Mouse (Mus musculus): ENCODE measurements around the gene Hipk1. TPM values are rescaled to one million over a fixed set of nuclear protein-coding genes. Genes with fewer than 3 reads are reported as not detected.
A peak's percentile ranks its signal among the peaks of the same experiment; 100 is the strongest.

Gene Hipk1
- polyA plus RNA-seq, 1 experiment from 2014 or later, result 8.3 TPM

DNA sequence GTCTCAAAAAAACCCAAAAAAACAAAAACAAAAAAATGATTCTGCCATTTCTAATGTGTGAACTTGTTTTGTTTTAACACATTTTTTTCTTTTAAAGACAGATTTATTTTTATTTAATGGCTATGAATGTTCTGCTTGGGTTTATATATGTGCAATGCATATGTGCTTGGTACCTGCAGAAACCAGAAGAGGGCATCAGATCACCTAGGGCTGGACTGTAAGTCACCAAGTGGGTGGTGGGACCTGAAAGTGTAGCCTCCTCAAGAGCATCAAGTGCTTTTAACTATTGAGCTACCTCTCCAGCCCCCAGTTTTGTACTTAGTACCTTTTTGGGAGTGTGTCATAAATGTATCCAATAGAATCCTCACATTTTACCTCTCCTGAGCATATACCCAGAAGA lies 36.2 kb upstream of the Hipk1 start:
- Histone ChIP-seq H3K4me3 (ENCODE audit: low read depth, low read length) (no peak overlapping the region), H3K9me3 (ENCODE audit: low read length) (no peaks in the 10 kb centered on the region), H3K36me3 (replicated peaks; ENCODE audit: insufficient read depth, low read length) (peaks cover 10% of the 10 kb centered on the region), H3K27me3 (ENCODE audit: insufficient read depth, low read length) (no peaks in the 10 kb centered on the region), H3K9ac (replicated peaks) (no peak overlapping the region), H3K4me1 (ENCODE audit: insufficient read depth) (peaks cover 7% of the 10 kb centered on the region), H3K27ac (ENCODE audit: low read depth) (no peak overlapping the region), H3K4me2 (ENCODE audit: low read depth, low read length) (no peak overlapping the region)
- DNase-seq (no peak), ATAC-seq (no peak)
- no peak for TF ChIP-seq EP300 (IDR thresholded peaks at IDR 0.05; ENCODE audit: low read depth)
- peak; percentile 43 for TF ChIP-seq CTCF (IDR thresholded peaks at IDR 0.05; ENCODE audit: low read depth)

DNA sequence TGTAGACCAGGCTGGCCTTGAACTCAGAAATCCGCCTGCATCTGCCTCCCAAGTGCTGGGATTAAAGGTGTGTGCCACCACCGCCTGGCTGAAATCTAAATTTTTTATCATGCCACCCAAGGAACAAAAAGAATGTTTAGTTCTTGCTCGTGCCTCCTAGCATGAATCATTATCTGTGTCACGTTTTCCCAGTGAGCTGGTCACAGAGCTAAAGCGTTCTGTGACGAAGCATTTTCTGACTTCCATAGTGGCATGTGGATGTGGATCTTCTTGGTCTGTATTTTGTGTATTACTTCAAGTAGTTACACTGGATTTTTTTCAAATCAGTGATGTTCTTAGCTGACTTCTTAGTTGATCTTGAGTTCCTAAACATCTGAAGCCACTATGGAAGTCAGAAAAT lies 19.6 kb upstream of the Hipk1 start:
- 71% methylated on average over 6 of the region's 6 CpGs for WGBS (ENCODE audit: insufficient replicate concordance)
- Histone ChIP-seq H3K4me2 (ENCODE audit: low read depth, low read length) (peak overlapping the region; percentile 82), H3K27me3 (ENCODE audit: insufficient read depth, low read length) (no peaks in the 10 kb centered on the region), H3K36me3 (replicated peaks; ENCODE audit: insufficient read depth, low read length) (peaks cover 48% of the 10 kb centered on the region), H3K27ac (ENCODE audit: low read depth) (peak overlapping the region; percentile 98; the same call in 1 of the 2 replicates), H3K9ac (replicated peaks) (peak overlapping the region; percentile 91; the same call in 1 of the 2 replicates), H3K4me1 (ENCODE audit: insufficient read depth) (peaks cover 28% of the 10 kb centered on the region), H3K4me3 (ENCODE audit: low read depth, low read length) (peak overlapping the region; percentile 79), H3K9me3 (ENCODE audit: low read length) (no peaks in the 10 kb centered on the region)
- DNase-seq (no peak), ATAC-seq (no peak)
- TF ChIP-seq CTCF (IDR thresholded peaks at IDR 0.05; ENCODE audit: low read depth) (no peak), EP300 (IDR thresholded peaks at IDR 0.05; ENCODE audit: low read depth) (no peak)

DNA sequence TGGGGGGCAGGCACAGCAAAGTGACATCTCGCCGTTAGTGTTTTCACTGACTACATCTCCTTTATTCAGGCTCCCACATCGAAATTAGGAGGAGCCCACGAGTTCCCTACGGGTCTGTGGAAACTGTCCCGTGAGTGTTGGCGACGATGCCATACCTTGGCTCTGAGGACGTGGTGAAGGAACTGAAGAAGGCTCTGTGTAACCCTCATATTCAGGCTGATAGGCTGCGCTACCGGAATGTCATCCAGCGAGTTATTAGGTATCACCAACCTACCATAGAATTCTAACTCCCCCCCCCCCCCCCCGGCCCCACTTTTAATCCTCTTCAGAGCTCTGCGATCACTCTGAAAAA lies 18.4 kb upstream of the Hipk1 start:
- DNase-seq, result no peak
- H3K27me3 ChIP-seq (ENCODE audit: insufficient read depth, low read length), result no peaks in the 10 kb centered on the region
- TF ChIP-seq EP300 (IDR thresholded peaks at IDR 0.05; ENCODE audit: low read depth), result no peak
- TF ChIP-seq CTCF (IDR thresholded peaks at IDR 0.05; ENCODE audit: low read depth), result no peak
- peak overlapping the region; percentile 79 for H3K4me3 ChIP-seq (ENCODE audit: low read depth, low read length)
- H3K9ac ChIP-seq (replicated peaks), result peak overlapping the region; percentile 91
- peak overlapping the region; percentile 98 for H3K27ac ChIP-seq (ENCODE audit: low read depth)
- peak overlapping the region; percentile 82 for H3K4me2 ChIP-seq (ENCODE audit: low read depth, low read length)
- peaks cover 30% of the 10 kb centered on the region for H3K4me1 ChIP-seq (ENCODE audit: insufficient read depth)
- H3K36me3 ChIP-seq (replicated peaks; ENCODE audit: insufficient read depth, low read length), result peaks cover 43% of the 10 kb centered on the region
- WGBS (ENCODE audit: insufficient replicate concordance), result 2% methylated on average over 14 of the region's 14 CpGs
- ATAC-seq, result peak; percentile 40
- no peaks in the 10 kb centered on the region for H3K9me3 ChIP-seq (ENCODE audit: low read length)

DNA sequence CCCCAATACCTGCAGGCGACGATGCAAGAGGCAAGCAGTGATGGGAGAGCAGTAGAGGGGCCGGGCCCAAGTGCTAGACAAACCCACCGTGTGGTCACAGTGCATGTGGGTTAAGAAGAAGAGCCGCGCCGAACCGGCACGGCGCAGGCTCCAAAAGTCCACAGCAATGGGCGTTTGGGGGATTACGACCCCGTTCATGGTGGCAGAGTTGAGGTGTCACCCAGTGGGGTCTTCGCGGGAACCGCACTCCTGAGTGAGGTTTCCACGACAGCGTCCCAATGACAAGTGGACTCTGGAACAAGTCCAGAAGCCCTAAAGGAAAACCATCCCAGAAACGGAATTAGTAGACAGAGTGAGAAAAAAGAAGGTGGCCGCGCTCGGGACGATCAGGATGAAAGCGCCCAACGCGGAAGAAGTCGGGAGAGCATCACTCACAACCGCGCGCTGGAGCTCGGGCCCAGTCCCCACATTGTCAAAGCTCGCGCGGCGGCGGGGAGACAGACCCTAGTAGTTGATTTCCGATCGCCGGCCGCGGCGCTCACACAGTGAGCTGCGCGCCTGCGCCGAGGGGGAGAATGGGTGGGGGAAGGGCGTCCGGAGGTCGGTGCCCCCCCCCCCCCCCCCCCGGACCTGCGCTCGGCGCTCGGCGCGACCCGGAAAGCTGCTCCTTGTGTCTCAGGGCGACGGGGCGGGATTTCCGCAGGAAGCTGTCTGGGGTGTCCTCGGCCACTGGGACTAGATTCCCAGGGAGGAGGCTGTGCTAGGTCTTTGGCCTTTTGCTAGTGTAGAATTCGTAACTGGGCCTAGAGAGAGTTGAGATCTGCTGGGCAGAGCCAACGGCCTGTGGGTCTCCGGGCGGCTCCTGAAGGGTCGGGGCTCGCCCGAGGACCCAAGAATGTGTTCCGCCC lies 17.8 kb upstream of the Hipk1 start, which contains the start of the genes Dclre1b, Ap4b1 and Gm43064:
Dclre1b (minus strand) TSS at position 554 of the 908 bp plus-strand sequence.
Ap4b1 (plus strand) TSS at position 630 of the 908 bp plus-strand sequence.
Gm43064 (plus strand) TSS at position 683 of the 908 bp plus-strand sequence.
- ATAC-seq, result peak; percentile 88
- peaks cover 43% of the 10 kb centered on the region for H3K36me3 ChIP-seq (replicated peaks; ENCODE audit: insufficient read depth, low read length)
- DNase-seq, result peak; percentile 94
- H3K9me3 ChIP-seq (ENCODE audit: low read length), result no peaks in the 10 kb centered on the region
- TF ChIP-seq CTCF (IDR thresholded peaks at IDR 0.05; ENCODE audit: low read depth) (no peak), EP300 (IDR thresholded peaks at IDR 0.05; ENCODE audit: low read depth) (no peak; the same call in 1 of the 2 replicates)
- peak within 1 kb of the TSS; percentile 82 for H3K4me2 ChIP-seq (ENCODE audit: low read depth, low read length)
- H3K4me1 ChIP-seq (ENCODE audit: insufficient read depth), result peaks cover 34% of the 10 kb centered on the region
- H3K27me3 ChIP-seq (ENCODE audit: insufficient read depth, low read length), result no peaks in the 10 kb centered on the region
- peak within 1 kb of the TSS; percentile 79 for H3K4me3 ChIP-seq (ENCODE audit: low read depth, low read length)
- peak within 1 kb of the TSS; percentile 91 for H3K9ac ChIP-seq (replicated peaks)
- WGBS (ENCODE audit: insufficient replicate concordance), result under 1% methylated on average over 55 of the region's 70 CpGs
- H3K27ac ChIP-seq (ENCODE audit: low read depth), result peak within 1 kb of the TSS; percentile 98

DNA sequence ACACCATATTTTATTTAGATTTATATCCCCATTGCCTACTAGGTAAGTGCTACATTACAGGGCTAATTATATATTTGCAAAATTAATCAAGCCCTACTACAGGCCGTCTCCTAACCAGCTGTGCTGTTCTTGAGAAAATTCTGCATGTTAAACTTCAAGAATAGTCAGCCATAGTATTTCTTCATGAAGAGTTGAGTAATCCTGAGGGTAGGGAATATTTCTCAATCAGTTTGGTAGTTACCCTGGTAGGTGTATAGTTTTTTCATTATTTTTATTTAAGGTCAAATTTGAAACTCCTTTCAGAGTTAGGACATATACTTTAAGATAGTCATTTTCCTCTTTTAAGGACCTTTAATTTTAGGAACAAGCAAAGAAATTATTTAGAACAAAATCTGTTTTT lies 14.3 kb upstream of the Hipk1 start:
- peaks cover 49% of the 10 kb centered on the region for H3K4me1 ChIP-seq (ENCODE audit: insufficient read depth)
- TF ChIP-seq EP300 (IDR thresholded peaks at IDR 0.05; ENCODE audit: low read depth) (0 out of 2 replicates have a peak, but pooled peaks have one; percentile 19), CTCF (IDR thresholded peaks at IDR 0.05; ENCODE audit: low read depth) (no peak)
- H3K4me2 ChIP-seq (ENCODE audit: low read depth, low read length), result peak overlapping the region; percentile 15; the same call in 1 of the 2 replicates
- peaks cover 39% of the 10 kb centered on the region for H3K36me3 ChIP-seq (replicated peaks; ENCODE audit: insufficient read depth, low read length)
- H3K27me3 ChIP-seq (ENCODE audit: insufficient read depth, low read length), result no peaks in the 10 kb centered on the region
- no peak overlapping the region for H3K4me3 ChIP-seq (ENCODE audit: low read depth, low read length)
- H3K9me3 ChIP-seq (ENCODE audit: low read length), result no peaks in the 10 kb centered on the region
- H3K27ac ChIP-seq (ENCODE audit: low read depth), result peak overlapping the region; percentile 56; the same call in 1 of the 2 replicates
- DNase-seq (no peak), ATAC-seq (no peak)
- WGBS (ENCODE audit: insufficient replicate concordance), result 67% methylated on average over 1 of the region's 1 CpGs
- H3K9ac ChIP-seq (replicated peaks), result no peak overlapping the region

DNA sequence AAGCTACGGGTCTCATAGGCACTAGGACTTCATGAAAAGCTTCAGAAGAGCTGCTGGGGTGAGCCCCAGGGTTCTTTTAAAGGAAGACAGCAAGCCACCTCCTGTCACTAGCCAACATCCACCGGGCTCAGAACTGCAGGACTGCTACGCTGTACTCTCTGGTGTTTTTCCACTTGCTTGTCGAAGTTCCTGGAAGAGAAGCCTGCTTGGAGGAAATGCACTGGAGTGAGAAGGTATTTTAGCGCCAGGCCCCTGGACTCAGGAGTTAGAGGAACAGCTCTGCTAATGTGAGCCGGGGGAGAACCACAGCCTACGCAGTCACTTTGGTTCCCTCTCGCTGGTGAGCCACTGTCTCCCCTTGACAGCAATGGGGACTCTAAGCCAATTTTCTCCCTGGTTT lies 11.5 kb upstream of the Hipk1 start:
- peak overlapping the region; percentile 32; the same call in 1 of the 2 replicates for H3K9ac ChIP-seq (replicated peaks)
- H3K4me2 ChIP-seq (ENCODE audit: low read depth, low read length), result peak overlapping the region; percentile 27
- peak overlapping the region; percentile 99 for H3K27ac ChIP-seq (ENCODE audit: low read depth)
- no peaks in the 10 kb centered on the region for H3K9me3 ChIP-seq (ENCODE audit: low read length)
- H3K36me3 ChIP-seq (replicated peaks; ENCODE audit: insufficient read depth, low read length), result peaks cover 39% of the 10 kb centered on the region
- ATAC-seq, result no peak
- H3K27me3 ChIP-seq (ENCODE audit: insufficient read depth, low read length), result no peaks in the 10 kb centered on the region
- no peak overlapping the region for H3K4me3 ChIP-seq (ENCODE audit: low read depth, low read length)
- WGBS (ENCODE audit: insufficient replicate concordance), result 46% methylated on average over 8 of the region's 8 CpGs
- no peak for DNase-seq
- H3K4me1 ChIP-seq (ENCODE audit: insufficient read depth), result peaks cover 63% of the 10 kb centered on the region
- TF ChIP-seq CTCF (IDR thresholded peaks at IDR 0.05; ENCODE audit: low read depth) (no peak), EP300 (IDR thresholded peaks at IDR 0.05; ENCODE audit: low read depth) (no peak)

Data from liver, postnatal 0 days (tissue).